Mouse (Mus musculus) midbrain, postnatal 0 days (tissue): Measurements from ENCODE around the gene Tle4. TPM values are rescaled to one million over a fixed set of nuclear protein-coding genes. Genes with fewer than 3 reads are reported as not detected.
A peak's percentile ranks its signal among the peaks of the same experiment; 100 is the strongest.

ENCODE experiments used
- ATAC-seq: fragments of 200-750 bp; cut with Nextera tagmentation; 2 replicates; pipeline ENCODE4 v1.8.0; 2017; ENCODE audit warnings: moderate number of reproducible peaks, mild to moderate bottlenecking, moderate TSS enrichment, moderate library complexity; ENCODE audit not compliant: low FRiP score
- DNase-seq: peaks from one replicate; pipeline ENCODE4 v3.0.0-alpha.2; 2015; ENCODE audit warnings: low spot score
- H3K27ac ChIP-seq: fragments of 300-500 bp; sonication (generic); 2 replicates; pipeline ENCODE4 v1.5.1; 2014; ENCODE audit warnings: low read depth, mild to moderate bottlenecking, low read length, mixed read lengths
- H3K27me3 ChIP-seq: fragments of 300-500 bp; sonication (generic); 2 replicates; pipeline ENCODE4 v1.6.1; 2014; ENCODE audit warnings: low read length, control low read depth, mixed read lengths; ENCODE audit not compliant: insufficient read depth
- H3K36me3 ChIP-seq: fragments of 300-500 bp; sonication (generic); 2 replicates; pipeline ENCODE4 v1.6.1; 2014; ENCODE audit warnings: low read length, control low read depth, mixed read lengths; ENCODE audit not compliant: insufficient read depth
- H3K4me1 ChIP-seq: fragments of 300-500 bp; sonication (generic); 2 replicates; pipeline ENCODE4 v1.6.1; 2014; ENCODE audit warnings: mild to moderate bottlenecking, control low read depth, antibody characterized with exemption, low read length, mixed read lengths; ENCODE audit not compliant: insufficient read depth
- H3K4me2 ChIP-seq: fragments of 300-500 bp; sonication (generic); 2 replicates; pipeline ENCODE4 v1.6.1; 2014; ENCODE audit warnings: low read depth, mild to moderate bottlenecking, low read length, mixed read lengths; ENCODE audit not compliant: poor library complexity, severe bottlenecking
- H3K4me3 ChIP-seq: fragments of 300-500 bp; sonication (generic); 2 replicates; pipeline ENCODE4 v1.5.1; 2014; ENCODE audit warnings: low read depth, mild to moderate bottlenecking, low read length, moderate library complexity
- H3K9ac ChIP-seq: fragments of 300-500 bp; sonication (generic); replicated peaks from 2 replicates; pipeline ENCODE4 v1.6.1; 2014; ENCODE audit warnings: mild to moderate bottlenecking, low read length, moderate library complexity, mixed read lengths; ENCODE audit not compliant: poor library complexity, severe bottlenecking
- H3K9me3 ChIP-seq: fragments of 300-500 bp; sonication (generic); 2 replicates; pipeline ENCODE4 v1.6.1; 2016; ENCODE audit warnings: low read length, control low read depth
- CTCF ChIP-seq: IDR thresholded peaks from 2 replicates; pipeline ENCODE4 v1.5.1; 2016; ENCODE audit warnings: antibody characterized with exemption, mild to moderate bottlenecking
- WGBS: fragments of 180-500 bp; shearing (Covaris S2); extraction: QIAGEN DNeasy Blood & Tissue Kit; methylation state at CpG from one replicate; pipeline ENCODE4 v1.1.7; 2014; 5-methylcytosine and 5-hydroxymethylcytosine counted together
- polyA plus RNA-seq: library from polyadenylated mRNA; unstranded; fragments of >200 nt; fragmentation: Nextera tagmentation; extraction: Ambion mirVana; gene quantifications from 2 replicates; pipeline ENCODE4 v1.2.1, GENCODE M21; 2015
- total RNA-seq: library from RNA; depleted of rRNA; stranded (reverse); fragments of >200 nt; gene quantifications from 2 replicates; pipeline ENCODE4 v1.2.3, GENCODE M21; 2014

Gene Tle4
- total and polyA plus RNA-seq, 2 experiments from 2014 or later: 21.4 to 54.6 TPM

DNA sequence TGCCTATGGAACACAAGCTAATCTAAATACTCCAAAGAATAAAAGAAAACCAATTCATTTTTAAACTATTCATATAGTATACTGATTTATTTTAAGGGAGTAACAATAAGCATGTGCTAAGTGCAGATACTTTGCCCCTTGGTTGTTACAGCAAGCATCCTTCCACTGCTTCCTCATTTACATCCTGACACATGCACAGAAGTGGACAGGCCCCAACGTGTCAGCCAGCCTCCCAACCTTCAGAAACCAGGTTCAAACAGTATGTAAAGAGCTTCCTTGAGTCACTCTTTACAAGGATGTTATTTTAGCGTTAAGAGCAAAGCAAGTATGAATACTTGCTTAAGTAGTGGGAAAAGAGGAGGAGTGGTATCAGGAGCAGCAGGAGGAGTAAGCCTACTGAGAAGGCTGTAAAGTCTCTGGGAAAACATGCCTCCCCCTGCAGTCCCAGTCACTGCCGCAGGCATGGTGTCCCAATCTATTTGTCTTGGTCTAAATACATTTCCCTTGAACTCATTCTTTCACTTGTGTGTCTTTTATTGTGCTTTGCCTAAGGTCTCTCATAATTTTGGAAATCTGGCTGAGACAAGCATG, 97.9 kb downstream of the Tle4 start:
- no peak for TF ChIP-seq CTCF
- Histone ChIP-seq H3K36me3 (no peaks in the 10 kb centered on the region), H3K4me2 (no peak overlapping the region), H3K9ac (no peak overlapping the region), H3K4me3 (no peak overlapping the region), H3K27ac (no peak overlapping the region), H3K9me3 (no peaks in the 10 kb centered on the region), H3K4me1 (0 out of 2 replicates have a peak, but pooled peaks cover 3% of the 10 kb centered on the region), H3K27me3 (no peaks in the 10 kb centered on the region)
- 30% methylated on average over 3 of the region's 3 CpGs for WGBS
- DNase-seq (no peak), ATAC-seq (no peak)

DNA sequence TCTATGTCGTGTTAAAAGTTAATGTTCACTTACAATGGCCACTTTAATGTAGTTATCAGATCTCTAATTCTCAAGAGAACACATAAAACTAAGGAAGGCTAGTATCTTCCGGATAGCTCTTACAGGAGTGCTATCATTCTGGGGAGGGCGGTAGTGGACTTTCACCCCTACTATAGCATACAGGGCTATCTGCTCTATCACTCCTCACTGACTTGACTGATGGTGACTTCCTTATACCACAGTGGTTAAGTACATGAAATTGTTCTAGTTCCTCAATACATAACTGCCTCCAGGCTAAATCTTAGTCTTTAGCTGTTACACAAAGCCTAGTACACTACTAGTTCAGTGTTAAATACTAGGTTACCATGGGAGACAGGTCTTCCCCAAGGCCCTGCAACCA, 104.8 kb downstream of the Tle4 start:
- no peaks in the 10 kb centered on the region for H3K36me3 ChIP-seq
- no peak for DNase-seq
- no peak overlapping the region for H3K4me2 ChIP-seq
- H3K9ac ChIP-seq: no peak overlapping the region
- WGBS: 96% methylated on average over 3 of the region's 3 CpGs
- no peak overlapping the region for H3K4me3 ChIP-seq
- H3K4me1 ChIP-seq: no peaks in the 10 kb centered on the region
- no peaks in the 10 kb centered on the region for H3K27me3 ChIP-seq
- no peak for ATAC-seq
- TF ChIP-seq CTCF: no peak
- no peak overlapping the region for H3K27ac ChIP-seq
- H3K9me3 ChIP-seq: no peaks in the 10 kb centered on the region

DNA sequence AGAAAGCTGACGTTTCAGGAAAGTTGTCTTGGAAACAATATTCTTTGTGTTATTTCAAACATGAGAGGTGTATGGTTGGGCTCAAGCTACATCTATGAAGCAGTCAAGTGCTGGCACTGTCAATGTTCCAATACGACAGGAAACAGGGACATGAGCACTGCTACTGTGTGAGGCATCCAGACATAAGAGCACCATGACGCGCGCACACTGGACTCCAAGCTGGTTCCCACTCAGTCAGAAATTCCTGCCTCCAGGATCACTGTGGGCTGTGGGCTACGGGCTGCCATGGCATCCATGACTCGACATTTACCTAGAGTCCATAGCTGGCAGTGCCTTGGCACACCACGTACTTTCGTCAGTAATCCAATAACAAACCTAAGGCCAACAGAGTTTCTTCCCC, 110.7 kb downstream of the Tle4 start:
- no peak for ATAC-seq
- Histone ChIP-seq H3K27ac (no peak overlapping the region), H3K9me3 (no peaks in the 10 kb centered on the region), H3K4me1 (no peaks in the 10 kb centered on the region), H3K4me2 (no peak overlapping the region), H3K36me3 (no peaks in the 10 kb centered on the region), H3K4me3 (no peak overlapping the region), H3K9ac (no peak overlapping the region), H3K27me3 (no peaks in the 10 kb centered on the region)
- no peak for TF ChIP-seq CTCF
- 61% methylated on average over 9 of the region's 9 CpGs for WGBS
- peak; percentile 29 for DNase-seq

DNA sequence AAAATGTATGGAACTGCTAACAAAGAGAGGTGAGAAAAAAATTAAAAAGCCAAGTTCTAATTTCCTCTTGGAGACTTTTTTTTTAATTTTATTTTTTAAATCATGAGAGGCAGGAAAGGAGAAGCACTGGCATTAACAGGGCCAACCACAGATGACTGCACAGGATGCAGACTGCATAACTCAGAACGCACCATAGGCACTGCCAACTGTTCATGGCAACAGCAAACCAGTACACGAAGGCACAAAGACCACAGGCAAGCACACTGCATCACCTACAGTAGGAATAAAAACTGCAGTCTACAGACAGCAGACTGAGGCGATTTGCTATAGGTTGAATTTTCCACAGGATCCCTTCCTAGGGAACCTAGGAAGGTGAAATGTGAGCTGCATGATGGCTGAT, 112.7 kb downstream of the Tle4 start:
- WGBS: 74% methylated on average over 3 of the region's 3 CpGs
- H3K4me3 ChIP-seq: no peak overlapping the region
- no peak overlapping the region for H3K27ac ChIP-seq
- no peak for TF ChIP-seq CTCF
- H3K9ac ChIP-seq: no peak overlapping the region
- DNase-seq: no peak
- no peak overlapping the region for H3K4me2 ChIP-seq
- H3K27me3 ChIP-seq: no peaks in the 10 kb centered on the region
- ATAC-seq: no peak
- H3K4me1 ChIP-seq: no peaks in the 10 kb centered on the region
- no peaks in the 10 kb centered on the region for H3K9me3 ChIP-seq
- no peaks in the 10 kb centered on the region for H3K36me3 ChIP-seq

DNA sequence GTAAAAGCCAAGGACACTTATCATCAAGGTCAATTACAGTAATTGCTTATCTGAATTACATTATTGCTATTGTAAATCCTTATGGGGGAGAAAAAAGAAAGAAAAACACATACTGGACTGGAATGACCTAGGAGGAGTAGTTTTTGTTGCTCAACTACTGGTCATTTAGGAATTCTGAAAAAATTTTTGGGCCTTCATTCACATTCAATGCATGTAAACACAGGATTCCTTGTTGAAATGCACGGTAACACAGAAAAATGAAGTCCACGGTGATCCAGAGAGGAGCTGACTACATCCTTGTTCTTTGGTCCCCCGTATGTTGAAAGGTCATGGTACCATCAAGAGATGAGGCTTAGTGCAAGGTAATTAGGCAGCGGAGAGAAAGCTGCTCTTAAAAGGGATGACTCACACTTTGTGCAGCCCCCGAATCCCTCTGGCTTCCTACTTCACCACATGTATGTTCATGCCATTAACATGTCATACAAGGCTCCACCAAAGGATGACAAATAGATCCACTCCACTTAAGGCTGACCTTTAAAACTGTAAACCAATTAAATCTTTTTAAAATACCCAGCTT, 115.2 kb downstream of the Tle4 start:
- H3K9me3 ChIP-seq: no peaks in the 10 kb centered on the region
- DNase-seq (no peak), ATAC-seq (no peak)
- no peak overlapping the region for H3K27ac ChIP-seq
- H3K4me1 ChIP-seq: no peaks in the 10 kb centered on the region
- no peaks in the 10 kb centered on the region for H3K27me3 ChIP-seq
- no peaks in the 10 kb centered on the region for H3K36me3 ChIP-seq
- no peak overlapping the region for H3K4me3 ChIP-seq
- H3K4me2 ChIP-seq: no peak overlapping the region
- TF ChIP-seq CTCF: no peak
- no peak overlapping the region for H3K9ac ChIP-seq
- 67% methylated on average over 5 of the region's 5 CpGs for WGBS

DNA sequence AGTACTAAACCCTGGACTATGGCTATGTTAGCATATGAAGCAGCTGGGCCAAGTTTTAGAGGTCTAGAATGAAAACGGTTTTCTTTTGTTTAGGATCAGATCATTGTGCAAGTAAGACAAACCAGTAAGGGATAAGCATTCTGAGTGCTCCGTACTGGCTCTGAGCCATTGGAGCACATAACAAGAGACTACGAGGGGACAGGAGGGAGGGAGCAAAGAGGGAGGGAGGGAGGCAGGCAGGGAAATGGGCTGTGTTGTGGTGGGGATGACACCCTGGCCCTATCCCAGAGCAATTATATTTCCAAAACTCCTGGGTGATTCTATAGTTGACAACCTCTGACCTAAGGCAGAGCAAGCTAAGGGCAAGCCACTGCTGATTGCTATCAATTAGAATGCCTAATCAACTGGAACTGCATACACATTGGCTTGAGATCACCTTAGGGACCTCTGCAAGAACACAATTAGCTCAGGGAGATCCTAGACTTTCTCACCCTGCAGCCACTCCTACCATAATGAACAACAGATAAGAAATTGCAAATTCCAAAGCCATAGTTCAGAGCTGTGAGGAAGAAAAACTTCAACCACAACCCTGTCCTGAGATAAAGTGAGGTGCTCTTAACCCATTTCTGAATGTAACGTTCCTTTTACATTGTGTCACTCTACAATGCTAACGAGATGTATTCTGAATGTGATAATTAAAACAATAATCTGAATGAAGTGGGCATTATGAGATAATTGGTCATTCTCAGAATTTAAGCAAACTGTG, 115.9 kb downstream of the Tle4 start:
- Histone ChIP-seq H3K36me3 (no peaks in the 10 kb centered on the region), H3K4me3 (no peak overlapping the region), H3K27ac (no peak overlapping the region), H3K4me1 (no peaks in the 10 kb centered on the region), H3K9me3 (no peaks in the 10 kb centered on the region), H3K27me3 (no peaks in the 10 kb centered on the region), H3K4me2 (no peak overlapping the region), H3K9ac (no peak overlapping the region)
- ATAC-seq (no peak), DNase-seq (no peak)
- TF ChIP-seq CTCF: no peak
- WGBS: 32% methylated on average over 5 of the region's 5 CpGs
